Mouse (Mus musculus): ENCODE measurements at regions not wholly inside any gene's neighbourhood (a gene's known extent, or its start where the extent isn't known, plus 50 kb on each side); places are given as distances from the start of the nearest gene placed in this dataset.

DNA sequence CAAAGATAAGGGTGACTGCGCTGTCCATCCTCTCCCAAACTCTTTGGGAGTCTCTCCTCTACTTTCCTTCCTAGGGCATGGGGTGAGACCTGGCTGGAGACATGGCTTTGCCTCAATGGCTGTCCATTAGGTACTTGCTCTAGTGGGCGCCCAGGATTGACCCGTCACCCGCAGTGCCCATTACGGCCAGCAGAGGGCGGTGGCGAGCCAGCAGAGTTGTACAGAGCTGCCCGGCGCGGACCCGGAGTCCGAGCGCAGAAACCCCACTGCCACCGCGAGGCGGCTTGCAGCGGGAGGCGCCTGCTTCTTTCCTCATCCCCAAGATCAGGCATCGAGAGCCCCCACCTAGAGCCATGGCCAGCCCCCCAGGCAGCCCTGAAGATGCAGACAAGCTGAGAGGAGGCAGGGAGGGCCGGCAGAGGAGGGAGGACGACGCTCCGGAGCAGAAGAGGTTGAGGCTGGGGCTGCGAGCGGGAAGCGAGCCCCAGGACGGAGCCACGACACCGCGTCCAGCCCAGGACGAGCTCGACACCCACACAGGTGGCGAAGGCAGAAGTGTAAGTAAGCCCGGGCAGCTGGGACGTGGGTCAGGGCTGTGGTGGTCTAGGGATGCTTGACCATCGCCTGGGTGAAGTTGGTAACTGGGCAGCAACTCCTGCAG, 50.9 kb upstream of the Eef2kmt start:
- peak; percentile 96 for DNase-seq (ENCODE audit: extremely low spot score)
